Mouse (Mus musculus) brain, embryonic 14.5 days (tissue): ENCODE measurements at regions not wholly inside any gene's neighbourhood (a gene's known extent, or its start where the extent isn't known, plus 50 kb on each side); places are given as distances from the start of the nearest gene placed in this dataset.

Experiments used
- CTCF ChIP-seq: fragments of 200-500 bp; IDR thresholded peaks from 2 replicates; pipeline ENCODE4 v1.5.1; 2012; ENCODE audit warnings: inconsistent platforms, mild to moderate bottlenecking, moderate library complexity, borderline replicate concordance; ENCODE audit not compliant: insufficient read depth, insufficient read length; ENCODE audit errors: extremely low read depth
- POLR2A ChIP-seq: fragments of 200-500 bp; IDR thresholded peaks from 2 replicates; pipeline ENCODE4 v1.6.1; 2012; ENCODE audit warnings: mild to moderate bottlenecking, inconsistent platforms, borderline replicate concordance; ENCODE audit not compliant: poor library complexity, insufficient read depth, insufficient read length, severe bottlenecking; ENCODE audit errors: extremely low read depth

GRCm38 (mm10) chr11:111683909-111684308 lies 617.9 kb downstream of the Kcnj2 start:
- TF ChIP-seq CTCF (no peak), POLR2A (no peak)
